Mouse (Mus musculus): Measurements from ENCODE around the gene Traf3ip3.

Gene Traf3ip3

DNA sequence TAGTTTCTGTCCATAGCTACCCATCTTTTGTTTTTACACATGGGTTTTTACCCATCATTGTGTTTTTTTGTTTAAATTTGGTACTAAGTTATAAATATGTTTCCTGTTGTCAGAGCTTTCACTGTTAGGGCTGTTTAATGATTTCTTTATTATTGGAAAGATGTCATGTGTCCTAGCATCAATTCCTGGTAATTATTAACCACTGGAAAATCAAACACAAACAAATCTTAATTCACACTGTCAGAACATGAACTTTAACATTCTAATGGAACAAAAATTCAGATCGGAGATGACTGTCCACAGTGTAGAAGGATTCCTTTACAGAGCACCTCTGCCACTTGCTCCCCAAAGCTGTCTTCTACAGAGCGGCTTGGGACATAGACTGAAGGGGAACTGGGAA is 3.9 kb upstream of the Traf3ip3 start:
- no peak for DNase-seq

GRCm38 (mm10) chr1:193203821-193204220 is 2.3 kb upstream of the Traf3ip3 start:
- DNase-seq = no peak

- DNase-seq = no peak
Observed at GRCm38 (mm10) chr1:193200640-193201382, 692 bp downstream of the Traf3ip3 start.

- no peak for DNase-seq
Observed at GRCm38 (mm10) chr1:193198312-193198711, 3.2 kb downstream of the Traf3ip3 start.

- no peak for DNase-seq
Observed at GRCm38 (mm10) chr1:193197494-193198205, 3.9 kb downstream of the Traf3ip3 start.

- no peak for DNase-seq
Observed at GRCm38 (mm10) chr1:193195169-193195810, 6.2 kb downstream of the Traf3ip3 start.

GRCm38 (mm10) chr1:193194416-193195140 is 6.9 kb downstream of the Traf3ip3 start:
- no peak for DNase-seq

- no peak for DNase-seq
Observed at GRCm38 (mm10) chr1:193191675-193192283, 9.7 kb downstream of the Traf3ip3 start.

DNA sequence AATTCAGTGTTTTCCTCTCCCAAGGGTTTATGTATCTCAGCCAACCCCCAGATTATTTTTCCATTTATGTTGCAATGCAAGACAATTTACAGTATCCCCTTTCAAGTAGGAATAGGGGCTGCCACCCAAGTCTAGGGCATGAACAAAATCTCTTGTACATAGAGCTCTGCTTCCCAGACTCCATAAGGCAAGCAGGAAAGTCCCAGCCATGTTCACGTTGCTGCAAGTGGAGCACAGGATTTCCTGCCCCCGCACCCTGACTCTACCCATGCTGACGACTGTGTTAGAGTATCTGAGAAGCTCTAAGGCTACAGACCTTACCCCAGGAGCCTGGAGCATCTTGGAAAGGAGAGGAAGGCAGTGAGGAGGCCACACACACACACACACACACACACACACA is 11.7 kb downstream of the Traf3ip3 start:
- DNase-seq = no peak

GRCm38 (mm10) chr1:193189151-193189621 is 12.3 kb downstream of the Traf3ip3 start:
- DNase-seq = peak; percentile 41 to 59

- no peak for DNase-seq
Observed at GRCm38 (mm10) chr1:193188257-193188656, 13.2 kb downstream of the Traf3ip3 start.

- no peak for DNase-seq
Observed at GRCm38 (mm10) chr1:193181104-193181503, 20.4 kb downstream of the Traf3ip3 start.

DNA sequence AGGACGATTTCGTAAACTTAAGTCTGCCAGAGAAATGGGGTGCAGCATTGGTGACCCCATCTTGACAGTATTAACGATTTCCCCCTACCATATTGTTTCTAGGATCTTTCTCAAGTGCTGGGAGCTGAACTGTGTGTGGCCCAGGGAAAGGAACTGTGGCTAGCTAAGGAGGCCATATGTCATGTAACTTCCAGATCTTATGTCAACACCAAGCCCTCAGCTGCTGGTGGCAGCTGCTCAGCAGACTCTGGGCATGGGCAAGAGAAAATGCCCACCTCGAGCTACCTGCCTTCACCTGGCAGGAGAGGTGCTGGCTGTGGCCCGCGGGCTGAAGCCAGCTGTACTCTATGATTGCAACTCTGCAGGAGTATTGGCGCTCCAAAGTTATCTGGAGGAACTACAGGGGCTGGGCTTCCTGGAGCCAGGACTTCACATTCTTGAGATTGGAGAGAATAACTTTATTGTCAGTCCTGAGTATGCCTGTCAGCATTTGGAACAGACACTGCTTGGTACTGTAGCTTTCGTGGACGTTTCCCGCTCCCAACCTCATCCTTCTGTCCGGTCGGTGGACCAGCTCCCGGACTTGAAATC is 27.3 kb downstream of the Traf3ip3 start:
- DNase-seq = no peak

DNA sequence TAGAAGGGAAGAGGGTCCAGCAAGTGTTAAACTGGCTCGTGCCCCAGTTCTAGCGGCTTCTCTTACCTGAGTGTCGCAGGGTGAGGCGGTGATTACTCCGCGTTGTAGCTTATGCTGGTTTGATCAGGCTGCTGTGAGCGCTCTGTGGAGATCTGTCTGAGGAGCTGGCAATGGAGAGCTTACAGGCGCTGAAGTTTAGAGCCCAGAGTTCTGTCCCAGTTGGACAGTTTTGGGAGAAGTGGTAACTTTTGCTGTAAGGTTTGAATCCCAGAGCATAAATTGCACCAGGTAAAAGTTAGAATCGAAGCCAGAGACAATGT is 27.7 kb downstream of the Traf3ip3 start:
- no peak for DNase-seq

DNA sequence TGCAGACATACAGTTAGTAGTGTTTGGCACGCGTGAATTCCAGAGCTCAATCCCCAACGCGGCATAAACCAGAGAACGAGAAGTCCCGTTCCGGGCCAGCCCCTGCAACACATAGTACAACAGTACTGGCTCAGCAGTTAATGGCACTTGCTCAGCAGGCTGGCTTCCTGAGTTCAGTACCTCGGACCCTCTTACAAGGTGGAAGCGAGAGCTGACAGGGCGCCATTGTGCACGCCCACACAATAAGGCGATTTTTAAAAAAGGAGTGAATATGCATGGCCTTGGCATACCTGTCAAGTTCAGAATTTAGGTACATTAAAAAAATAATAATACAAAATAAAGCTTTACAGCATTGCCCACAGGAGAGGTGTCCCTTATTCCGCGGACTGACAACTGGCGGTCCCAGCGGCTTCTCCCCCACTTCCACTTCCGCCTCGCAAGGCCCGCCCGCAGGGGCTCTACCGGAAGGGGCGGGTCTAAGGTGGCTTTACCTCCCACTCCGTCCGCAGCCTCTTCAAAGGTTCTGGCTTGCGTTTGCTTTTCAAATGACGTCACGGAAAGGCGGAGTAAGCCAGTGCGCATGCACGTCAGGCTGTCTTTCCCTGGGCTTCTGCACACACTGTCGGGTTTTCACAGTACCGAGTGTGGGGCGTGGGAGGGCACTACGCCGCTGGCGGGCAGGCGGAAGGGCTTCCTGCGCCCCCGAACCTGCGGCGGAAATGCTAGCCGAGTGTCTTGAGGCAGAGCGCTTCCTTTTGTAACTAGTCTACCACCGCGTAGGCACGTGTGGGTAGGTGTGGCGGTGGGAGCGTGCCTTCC is 28.3 kb downstream of the Traf3ip3 start:
- DNase-seq = peak; percentile 97

DNA sequence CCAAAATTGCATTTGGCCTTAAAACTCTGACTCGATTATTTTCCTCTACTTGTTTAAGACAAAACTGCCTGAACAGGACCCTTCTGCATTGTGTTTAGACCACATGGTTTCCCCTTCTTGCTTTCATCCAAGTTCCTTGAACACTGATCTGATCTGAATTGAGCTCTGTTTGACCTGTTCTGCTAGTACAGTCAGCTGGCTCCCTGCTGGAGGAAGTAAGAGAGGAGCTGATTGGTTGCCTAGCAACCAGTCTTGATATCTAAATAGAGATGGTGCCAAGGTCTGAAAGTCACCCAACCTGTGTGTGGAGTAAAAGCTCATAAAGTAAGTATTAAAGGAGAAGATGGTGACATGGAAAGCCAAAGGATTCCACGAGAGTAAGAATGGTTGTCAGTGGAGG is 31.6 kb downstream of the Traf3ip3 start:
- peak; percentile 9 to 52 for DNase-seq

- no peak for DNase-seq
Observed at GRCm38 (mm10) chr1:193169228-193169627, 32.3 kb downstream of the Traf3ip3 start.

- DNase-seq = no peak
Observed at GRCm38 (mm10) chr1:193167746-193168145, 33.8 kb downstream of the Traf3ip3 start, which contains the start of gene A130010J15Rik. Gene A130010J15Rik (plus strand): TSS chr1:193168046.

- DNase-seq = peak; percentile 57 to 62
Observed at GRCm38 (mm10) chr1:193160317-193161032, 41.0 kb downstream of the Traf3ip3 start.

DNA sequence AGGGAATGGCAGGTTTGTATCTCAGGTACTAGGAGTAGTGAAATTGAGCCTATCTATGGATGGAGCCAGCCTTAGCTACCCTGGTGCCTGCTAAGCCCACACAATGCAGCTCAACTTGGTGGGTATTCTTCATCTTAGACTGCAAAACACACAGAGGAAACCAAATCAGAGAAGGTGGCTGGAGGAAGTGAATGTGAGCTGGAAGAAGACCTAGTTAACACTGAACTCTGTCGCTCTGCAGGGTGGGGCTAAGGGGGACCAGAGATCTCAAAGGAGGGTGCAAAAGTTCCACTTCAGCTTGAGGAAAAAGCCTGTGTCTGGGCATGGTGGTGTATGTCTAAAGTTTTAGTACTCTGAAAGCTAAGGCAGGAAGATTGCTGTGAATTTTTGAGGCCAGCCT is 41.9 kb downstream of the Traf3ip3 start:
- no peak for DNase-seq

DNA sequence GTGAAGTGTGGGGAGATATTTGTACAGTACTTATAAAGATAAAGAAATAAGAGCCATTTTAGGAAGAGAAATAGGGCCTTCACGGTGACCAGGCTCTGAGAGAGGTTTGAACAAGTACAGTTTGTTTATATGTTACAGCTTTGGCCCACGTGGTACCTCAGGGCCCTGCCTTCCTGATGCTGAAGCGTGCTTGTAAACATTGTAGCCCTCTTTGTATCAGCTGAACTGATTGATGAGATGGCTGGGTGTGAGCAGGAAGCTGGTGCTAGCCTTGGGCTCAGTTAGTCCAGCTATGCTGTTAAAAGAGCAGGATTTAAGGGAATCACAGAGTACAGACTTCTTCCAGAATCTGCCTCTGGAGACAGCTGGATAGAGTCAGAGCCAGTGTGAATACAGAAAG is 42.3 kb downstream of the Traf3ip3 start:
- no peak for DNase-seq
